Mouse (Mus musculus): ENCODE measurements around the gene Sbp. TPM values are rescaled to one million over a fixed set of nuclear protein-coding genes. Genes with fewer than 3 reads are reported as not detected.

The Sbp gene
- polyA plus RNA-seq (2012; fragmentation: generic; extraction: Trizol): not detected

DNA sequence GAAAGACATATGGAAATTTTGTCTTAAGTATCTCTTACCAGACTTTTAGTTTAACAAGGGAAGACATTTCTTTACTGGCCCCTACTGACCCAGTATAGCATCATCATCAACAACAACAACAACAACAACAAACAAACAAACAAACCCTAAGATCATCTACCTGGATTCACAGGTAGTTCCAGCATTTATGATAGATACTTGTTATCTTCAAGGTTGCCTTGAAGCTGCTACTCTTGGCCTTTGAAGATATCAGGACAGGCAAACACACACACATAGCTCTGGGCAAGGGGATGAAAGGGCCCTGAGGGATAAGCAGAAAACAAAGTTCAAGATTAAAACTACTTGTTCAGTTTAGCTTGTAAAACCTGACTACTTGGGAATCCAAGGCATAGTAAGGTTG is at the start of gene Sbp:
Gene Sbp (plus strand): TSS at position 301 of the 400 bp plus-strand sequence.

DNA sequence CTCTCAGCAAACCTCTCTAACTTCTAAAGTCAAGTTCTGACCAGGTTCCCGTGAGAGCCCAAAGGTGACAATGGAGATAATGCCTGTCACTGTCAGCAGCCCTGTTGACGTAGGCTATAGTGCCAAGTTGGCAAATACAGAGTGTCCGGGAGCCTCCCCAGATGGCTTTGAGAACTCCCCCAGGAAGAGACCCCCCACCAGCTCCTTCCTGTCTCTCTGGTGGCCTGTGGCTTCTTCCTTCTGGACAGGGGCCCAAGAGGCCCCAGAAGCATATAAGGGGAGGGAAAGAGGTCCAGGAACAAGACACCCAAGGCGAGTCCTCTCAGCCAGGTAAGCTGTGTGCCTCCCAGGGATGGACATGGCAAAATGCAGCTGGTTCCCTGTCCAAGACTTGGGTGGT is 24.3 kb upstream of the Sbp start, which contains the start of gene Dcpp3:
Gene Dcpp3 (plus strand): TSS at position 301 of the 400 bp plus-strand sequence.

DNA sequence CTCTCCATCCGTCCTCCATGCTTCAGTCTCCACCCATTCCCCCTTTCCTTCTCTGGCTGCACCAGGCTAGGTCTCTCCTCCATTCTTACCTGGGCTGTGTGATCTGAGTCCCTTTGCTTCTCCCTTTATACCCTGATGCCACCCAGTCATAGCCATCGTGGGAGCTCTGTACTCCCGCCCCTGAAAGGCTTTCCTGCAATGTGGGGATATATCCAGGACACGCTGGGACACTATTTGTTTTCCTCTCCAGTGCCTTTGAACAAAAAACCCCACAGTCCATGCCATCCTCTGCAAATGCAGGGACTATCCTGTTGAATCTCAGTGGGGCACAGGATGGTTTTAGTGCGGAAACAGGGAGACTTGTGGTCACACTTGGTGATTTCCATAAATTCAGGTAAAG is 13.7 kb downstream of the Sbp start, which contains the start of gene Sbpl:
Gene Sbpl (minus strand): TSS at position 101 of the 400 bp plus-strand sequence.

DNA sequence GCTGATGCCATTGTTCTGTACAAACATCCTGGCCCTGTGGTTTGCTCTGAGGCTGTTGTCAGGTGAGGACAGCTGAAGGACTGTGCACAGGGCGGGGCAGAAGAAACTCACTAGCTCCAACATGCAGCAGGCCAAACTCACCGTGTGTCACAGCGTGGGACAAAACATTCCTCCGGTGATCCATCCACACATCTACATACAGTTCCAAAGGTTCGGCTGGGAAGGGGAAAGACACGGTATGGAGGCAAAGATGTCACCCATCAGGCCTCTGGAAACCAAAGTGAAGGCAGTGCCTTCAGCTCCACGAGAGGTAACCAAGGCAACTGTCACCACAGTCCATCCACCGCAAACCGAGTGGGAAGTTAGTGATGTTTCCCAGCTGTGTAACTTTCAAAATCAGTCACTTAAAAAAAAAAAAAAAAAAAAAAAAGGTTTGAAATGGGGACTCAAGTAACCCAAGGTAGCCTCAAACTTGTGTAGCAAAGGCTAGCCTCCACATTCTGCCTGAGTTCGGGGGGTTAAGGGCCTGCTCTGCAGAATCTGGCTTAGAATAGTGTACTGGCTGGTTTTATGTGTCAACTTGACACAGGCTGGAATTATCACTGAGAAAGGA is 38.9 kb downstream of the Sbp start, which contains the start of gene Prss30:
Gene Prss30 (minus strand): TSS at position 270 of the 613 bp plus-strand sequence.

Other genes with a start within 250 kb of the Sbp start
- gene 1520401A03Rik, start 218.9 kb upstream of the Sbp start, polyA plus RNA-seq (2012; fragmentation: generic; extraction: Trizol): under 1 TPM; 0.07 to 0.45 TPM
- gene Pkmyt1, start 215.3 kb upstream of the Sbp start, polyA plus RNA-seq (2012; fragmentation: generic; extraction: Trizol): 10 to 100 TPM; 24.3 to 38.2 TPM
- 10 to 100 TPM; 22.3 to 32.8 TPM for gene Paqr4, start 200.8 kb upstream of the Sbp start, polyA plus RNA-seq (2012; fragmentation: generic; extraction: Trizol)
- under 1 TPM in 1 of 2 experiments, not detected in 1; 0.07 TPM for gene Kremen2, start 195.8 kb upstream of the Sbp start, polyA plus RNA-seq (2012; fragmentation: generic; extraction: Trizol)
- gene Flywch1, start 170.1 kb upstream of the Sbp start, polyA plus RNA-seq (2012; fragmentation: generic; extraction: Trizol): 10 to 100 TPM; 49.7 to 60.6 TPM
- under 1 TPM in 1 of 2 experiments, not detected in 1; 0.55 TPM for gene Flywch2, start 155.6 kb upstream of the Sbp start, polyA plus RNA-seq (2012; fragmentation: generic; extraction: Trizol)
- 100 to 1,000 TPM in 1 of 2 experiments, 10 to 100 TPM in 1; 26.7 to 115 TPM for gene Srrm2, start 151.1 kb upstream of the Sbp start, polyA plus RNA-seq (2012; fragmentation: generic; extraction: Trizol)
- 1,000 to 10,000 TPM; 1,533 to 1,676 TPM for gene Elob, start 112.5 kb upstream of the Sbp start, polyA plus RNA-seq (2012; fragmentation: generic; extraction: Trizol)
- gene Prss33, start 105.6 kb upstream of the Sbp start, polyA plus RNA-seq (2012; fragmentation: generic; extraction: Trizol): not detected
- gene Prss32, start 97.8 kb upstream of the Sbp start, polyA plus RNA-seq (2012; fragmentation: generic; extraction: Trizol): under 1 TPM in 1 of 2 experiments, not detected in 1; 0.05 TPM
- under 1 TPM in 1 of 2 experiments, not detected in 1; 0.02 TPM for gene Prss41, start 97.5 kb upstream of the Sbp start, polyA plus RNA-seq (2012; fragmentation: generic; extraction: Trizol)
- not detected for gene Prss21, start 73.6 kb upstream of the Sbp start, polyA plus RNA-seq (2012; fragmentation: generic; extraction: Trizol)
- gene Dcpp1, start 60.8 kb upstream of the Sbp start, polyA plus RNA-seq (2012; fragmentation: generic; extraction: Trizol): not detected
- gene Dcpp2, start 60.8 kb upstream of the Sbp start, polyA plus RNA-seq (2012; fragmentation: generic; extraction: Trizol): not detected
- gene Dcpp3, start 24.2 kb upstream of the Sbp start, polyA plus RNA-seq (2012; fragmentation: generic; extraction: Trizol): not detected
- not detected for gene Sbpl, start 13.6 kb downstream of the Sbp start, polyA plus RNA-seq (2012; fragmentation: generic; extraction: Trizol)
- gene Prss30, start 38.9 kb downstream of the Sbp start, polyA plus RNA-seq (2012; fragmentation: generic; extraction: Trizol): under 1 TPM; 0.02 to 0.22 TPM
- gene Prss22, start 56.4 kb downstream of the Sbp start, polyA plus RNA-seq (2012; fragmentation: generic; extraction: Trizol): under 1 TPM; 0.46 to 0.69 TPM
- under 1 TPM; 0.09 to 0.12 TPM for gene Prss27, start 96.5 kb downstream of the Sbp start, polyA plus RNA-seq (2012; fragmentation: generic; extraction: Trizol)
- 10 to 100 TPM; 10.2 to 30.9 TPM for gene Kctd5, start 131.8 kb downstream of the Sbp start, polyA plus RNA-seq (2012; fragmentation: generic; extraction: Trizol)
- 1 to 10 TPM in 1 of 2 experiments, under 1 TPM in 1; 0.56 to 6.5 TPM for gene Pdpk1, start 209.3 kb downstream of the Sbp start, polyA plus RNA-seq (2012; fragmentation: generic; extraction: Trizol)
- gene Amdhd2, start 222.1 kb downstream of the Sbp start, polyA plus RNA-seq (2012; fragmentation: generic; extraction: Trizol): 10 to 100 TPM; 37.7 to 66.7 TPM
- 100 to 1,000 TPM; 513 to 615 TPM for gene Atp6v0c, start 228.0 kb downstream of the Sbp start, polyA plus RNA-seq (2012; fragmentation: generic; extraction: Trizol)